Mouse (Mus musculus) erythroblast, embryonic 14.5 days (primary cell): ENCODE measurements around the gene Slc35d3. TPM values are rescaled to one million over a fixed set of nuclear protein-coding genes. Genes with fewer than 3 reads are reported as not detected.

Experiments
- H3K27me3 ChIP-seq: 2 replicates; pipeline ENCODE4 v1.6.1; 2012; ENCODE audit warnings: inconsistent platforms; ENCODE audit not compliant: control insufficient read depth
- H3K36me3 ChIP-seq: 2 replicates; pipeline ENCODE4 v1.6.1; 2012; ENCODE audit warnings: mild to moderate bottlenecking, inconsistent platforms; ENCODE audit not compliant: control insufficient read depth
- H3K4me1 ChIP-seq: 2 replicates; pipeline ENCODE4 v1.6.1; 2012; ENCODE audit warnings: inconsistent platforms; ENCODE audit not compliant: control insufficient read depth
- H3K4me3 ChIP-seq: replicated peaks from 2 replicates; pipeline ENCODE3; 2012; ENCODE audit warnings: moderate library complexity, mild to moderate bottlenecking, inconsistent platforms
- H3K9me3 ChIP-seq: 2 replicates; pipeline ENCODE4 v1.6.1; 2012; ENCODE audit warnings: low read length, inconsistent platforms, mixed read lengths; ENCODE audit not compliant: control insufficient read depth
- GATA1 ChIP-seq: IDR thresholded peaks from 2 replicates; pipeline ENCODE4 v1.6.1; 2012; ENCODE audit warnings: low read length, inconsistent platforms, mixed read lengths
- TAL1 ChIP-seq: IDR thresholded peaks from 3 replicates; pipeline ENCODE4 v1.6.1; 2012; ENCODE audit warnings: low read length, inconsistent platforms, mixed read lengths
- polyA plus RNA-seq: library from polyadenylated mRNA; stranded (reverse); fragments of >175 nt; gene quantifications from 2 replicates; pipeline ENCODE4 v1.2.3, GENCODE M21; 2012

The Slc35d3 gene
- polyA plus RNA-seq, 1 experiment, result 0.03 TPM

- H3K9me3 ChIP-seq, result no peaks in the 10 kb centered on the region
- peaks cover 4% of the 10 kb centered on the region for H3K4me1 ChIP-seq
- no peak overlapping the region for H3K4me3 ChIP-seq
- no peaks in the 10 kb centered on the region; the same call in 1 of the 2 replicates for H3K36me3 ChIP-seq
- no peak for TF ChIP-seq TAL1
- TF ChIP-seq GATA1, result no peak
- no peaks in the 10 kb centered on the region for H3K27me3 ChIP-seq
Observed at GRCm38 (mm10) chr10:19877679-19878078, 26.4 kb upstream of the Slc35d3 start.

- TF ChIP-seq GATA1 (no peak), TAL1 (no peak)
- no peaks in the 10 kb centered on the region for H3K9me3 ChIP-seq
- H3K27me3 ChIP-seq, result no peaks in the 10 kb centered on the region
- H3K4me1 ChIP-seq, result peaks cover 4% of the 10 kb centered on the region
- H3K36me3 ChIP-seq, result no peaks in the 10 kb centered on the region; the same call in 1 of the 2 replicates
- no peak overlapping the region for H3K4me3 ChIP-seq
Observed at GRCm38 (mm10) chr10:19877257-19877656, 26.0 kb upstream of the Slc35d3 start.

GRCm38 (mm10) chr10:19876669-19877068, 25.4 kb upstream of the Slc35d3 start:
- Histone ChIP-seq H3K27me3 (no peaks in the 10 kb centered on the region), H3K9me3 (no peaks in the 10 kb centered on the region), H3K36me3 (no peaks in the 10 kb centered on the region; the same call in 1 of the 2 replicates), H3K4me1 (peaks cover 4% of the 10 kb centered on the region), H3K4me3 (no peak overlapping the region)
- TF ChIP-seq GATA1 (no peak), TAL1 (no peak)

- Histone ChIP-seq H3K27me3 (no peaks in the 10 kb centered on the region), H3K36me3 (no peaks in the 10 kb centered on the region; the same call in 1 of the 2 replicates), H3K4me1 (peaks cover 4% of the 10 kb centered on the region), H3K9me3 (no peaks in the 10 kb centered on the region), H3K4me3 (no peak overlapping the region)
- TF ChIP-seq GATA1 (no peak), TAL1 (no peak)
Observed at GRCm38 (mm10) chr10:19875346-19875745, 24.1 kb upstream of the Slc35d3 start.

- TF ChIP-seq TAL1 (no peak), GATA1 (no peak)
- peaks cover 2% of the 10 kb centered on the region for H3K4me1 ChIP-seq
- H3K36me3 ChIP-seq, result no peaks in the 10 kb centered on the region
- no peak overlapping the region for H3K4me3 ChIP-seq
- no peaks in the 10 kb centered on the region for H3K9me3 ChIP-seq
- H3K27me3 ChIP-seq, result peaks cover 35% of the 10 kb centered on the region
Observed at GRCm38 (mm10) chr10:19855597-19856306, 4.5 kb upstream of the Slc35d3 start.

GRCm38 (mm10) chr10:19853609-19854008, 2.4 kb upstream of the Slc35d3 start:
- H3K27me3 ChIP-seq, result peaks cover 56% of the 10 kb centered on the region
- H3K9me3 ChIP-seq, result peaks cover 3% of the 10 kb centered on the region; the same call in 1 of the 2 replicates
- peaks cover 12% of the 10 kb centered on the region for H3K4me1 ChIP-seq
- TF ChIP-seq GATA1 (no peak), TAL1 (no peak)
- no peak overlapping the region for H3K4me3 ChIP-seq
- no peaks in the 10 kb centered on the region for H3K36me3 ChIP-seq

- H3K9me3 ChIP-seq, result peaks cover 3% of the 10 kb centered on the region; the same call in 1 of the 2 replicates
- H3K4me1 ChIP-seq, result peaks cover 12% of the 10 kb centered on the region
- no peaks in the 10 kb centered on the region for H3K36me3 ChIP-seq
- H3K27me3 ChIP-seq, result peaks cover 63% of the 10 kb centered on the region
- TF ChIP-seq GATA1, result no peak
- no peak for TF ChIP-seq TAL1
- no peak overlapping the region for H3K4me3 ChIP-seq
Observed at GRCm38 (mm10) chr10:19852776-19853175, 1.5 kb upstream of the Slc35d3 start.

- no peak for TF ChIP-seq GATA1
- H3K27me3 ChIP-seq, result peaks cover 67% of the 10 kb centered on the region
- peak overlapping the region; percentile 7 for H3K4me3 ChIP-seq
Observed at GRCm38 (mm10) chr10:19850544-19850997, 688 bp downstream of the Slc35d3 start.

GRCm38 (mm10) chr10:19849771-19850365, 1.4 kb downstream of the Slc35d3 start:
- peak overlapping the region; percentile 20 for H3K4me3 ChIP-seq
- peaks cover 12% of the 10 kb centered on the region for H3K4me1 ChIP-seq
- TF ChIP-seq GATA1 (no peak), TAL1 (no peak)
- no peaks in the 10 kb centered on the region for H3K36me3 ChIP-seq
- H3K9me3 ChIP-seq, result peaks cover 3% of the 10 kb centered on the region; the same call in 1 of the 2 replicates
- H3K27me3 ChIP-seq, result peaks cover 67% of the 10 kb centered on the region

More at GRCm38 (mm10) chr10:19850544-19850997, 688 bp downstream of the Slc35d3 start:
- Histone ChIP-seq H3K36me3 (no peaks in the 10 kb centered on the region), H3K4me1 (peaks cover 12% of the 10 kb centered on the region), H3K9me3 (peaks cover 3% of the 10 kb centered on the region; the same call in 1 of the 2 replicates)
